Mouse (Mus musculus) kidney, adult 2 months (tissue): ENCODE measurements around the gene Olfr1494.

ENCODE experiments used
- CTCF ChIP-seq: fragments of 200-500 bp; conservative IDR thresholded peaks from 2 replicates; pipeline ENCODE4 v1.5.1; 2011; ENCODE audit warnings: low read depth, mild to moderate bottlenecking, control low read depth, low read length, moderate library complexity, mixed read lengths; ENCODE audit not compliant: insufficient read depth, insufficient read length
- POLR2A ChIP-seq: fragments of 200-500 bp; IDR thresholded peaks from one replicate; pipeline ENCODE4 v1.6.1; 2011; ENCODE audit warnings: low read depth, low read length, control low read depth

GRCm38 (mm10) chr19:13739428-13739827 is at the start of gene Olfr1494:
- no peak for TF ChIP-seq POLR2A
- no peak for TF ChIP-seq CTCF
